Mouse (Mus musculus) spleen, adult 2 months (tissue): ENCODE results near the gene Naif1. TPM values are rescaled to one million over a fixed set of nuclear protein-coding genes. Genes with fewer than 3 reads are reported as not detected.
"Not testable (repeated sequence)": the region's sequence is repeated elsewhere in the genome, so short reads cannot be mapped to it uniquely, and the experiment has no call there.

Experiments used
- DNase-seq, 2 experiments: peaks; one replicate each; pipeline versions ENCODE4 v3.0.0 to v3.0.0-alpha.2; 2012 to 2021; ENCODE audit warnings: low spot score in 2 of 2, low read depth in 1 of 2
- H3K27ac ChIP-seq: fragments of 200-500 bp; 2 replicates; pipeline ENCODE4 v1.5.1; 2012; ENCODE audit warnings: low read length, inconsistent platforms; ENCODE audit not compliant: insufficient read depth
- H3K27me3 ChIP-seq: fragments of 200-500 bp; 2 replicates; pipeline ENCODE4 v1.6.1; 2012; ENCODE audit warnings: mild to moderate bottlenecking, moderate library complexity, low read length, inconsistent platforms; ENCODE audit not compliant: control insufficient read depth, insufficient read depth
- H3K36me3 ChIP-seq: fragments of 200-500 bp; 2 replicates; pipeline ENCODE4 v1.6.1; 2012; ENCODE audit warnings: mild to moderate bottlenecking, low read length, inconsistent platforms; ENCODE audit not compliant: control insufficient read depth, insufficient read depth
- H3K4me1 ChIP-seq: fragments of 200-500 bp; 2 replicates; pipeline ENCODE4 v1.6.1; 2011; ENCODE audit warnings: inconsistent platforms; ENCODE audit not compliant: control insufficient read depth, insufficient read depth, insufficient read length
- H3K4me3 ChIP-seq: fragments of 200-500 bp; 2 replicates; pipeline ENCODE4 v1.5.1; 2011; ENCODE audit warnings: mild to moderate bottlenecking, inconsistent platforms; ENCODE audit not compliant: insufficient read depth, insufficient read length; ENCODE audit errors: extremely low read depth
- CTCF ChIP-seq: fragments of 200-500 bp; IDR thresholded peaks from 2 replicates; pipeline ENCODE4 v1.5.1; 2011; ENCODE audit warnings: mild to moderate bottlenecking, inconsistent platforms; ENCODE audit not compliant: insufficient read depth, insufficient read length, insufficient replicate concordance; ENCODE audit errors: extremely low read depth
- POLR2A ChIP-seq: fragments of 200-500 bp; IDR thresholded peaks from 2 replicates; pipeline ENCODE4 v1.6.1; 2011; ENCODE audit warnings: low read depth, low read length, inconsistent platforms
- WGBS: fragments of 180-500 bp; shearing (Covaris S2); methylation state at CpG from one replicate; pipeline ENCODE4 v1.1.7; 2018; 5-methylcytosine and 5-hydroxymethylcytosine counted together
- polyA plus RNA-seq: library from polyadenylated mRNA; depleted of rRNA; stranded (reverse); fragments of >200 nt; gene quantifications from 2 replicates; pipeline ENCODE4 v1.2.3, GENCODE M21; 2012

The Naif1 gene
- polyA plus RNA-seq, 1 experiment, result 4.3 TPM

DNA sequence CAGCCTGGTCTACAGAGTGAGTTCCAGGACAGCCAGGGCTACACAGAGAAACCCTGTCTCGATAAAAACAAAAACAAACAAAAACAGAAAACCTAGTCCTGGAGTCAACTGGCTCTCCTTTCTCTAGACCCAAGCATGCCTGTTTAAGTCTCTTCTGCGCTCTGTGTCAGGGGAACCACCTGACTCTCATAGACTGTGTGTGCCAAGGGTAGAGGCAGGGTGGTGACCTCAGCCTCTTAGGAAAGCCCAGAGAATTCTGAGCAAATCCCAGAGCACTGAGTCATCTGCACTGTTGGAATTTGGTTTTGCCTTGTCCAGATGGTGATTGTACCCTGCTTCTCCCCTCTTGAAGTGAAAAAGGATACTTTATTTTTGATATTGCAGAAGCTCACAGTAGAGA lies 8.0 kb downstream of the Naif1 start:
- TF ChIP-seq CTCF (no peak), POLR2A (no peak)
- no peak for DNase-seq
- H3K4me3 ChIP-seq, result no peak overlapping the region
- H3K36me3 ChIP-seq, result peaks cover 7% of the 10 kb centered on the region
- no peaks in the 10 kb centered on the region for H3K4me1 ChIP-seq
- no peaks in the 10 kb centered on the region for H3K27me3 ChIP-seq
- no peak overlapping the region for H3K27ac ChIP-seq
- WGBS, result 82% methylated on average over 2 of the region's 2 CpGs

DNA sequence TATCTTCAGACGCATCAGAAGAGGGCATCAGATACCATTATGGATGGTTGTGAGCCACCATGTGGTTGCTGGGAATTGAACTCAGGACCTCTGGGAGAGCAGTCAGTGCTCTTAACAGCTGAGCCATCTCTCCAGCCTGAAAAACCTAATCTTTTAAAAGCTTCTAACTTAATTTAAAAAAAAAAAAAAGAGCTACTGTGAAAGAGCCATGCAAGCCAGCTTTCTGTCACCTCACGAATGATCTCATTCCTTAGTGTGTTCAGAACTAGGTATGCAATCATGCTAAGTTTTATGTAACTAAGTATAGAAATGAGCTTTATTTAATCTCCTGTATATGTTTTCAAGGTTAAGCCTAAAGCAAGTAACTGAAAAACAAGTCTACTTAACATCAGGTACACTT lies 9.4 kb downstream of the Naif1 start:
- Histone ChIP-seq H3K27me3 (no peaks in the 10 kb centered on the region), H3K4me3 (no peak overlapping the region), H3K36me3 (peaks cover 7% of the 10 kb centered on the region), H3K27ac (no peak overlapping the region), H3K4me1 (no peaks in the 10 kb centered on the region; the same call in 1 of the 2 replicates)
- TF ChIP-seq CTCF (no peak), POLR2A (no peak)
- WGBS, result over 99% methylated on average over 2 of the region's 2 CpGs
- DNase-seq, result no peak

- Histone ChIP-seq H3K4me3 (no peak overlapping the region), H3K36me3 (no peaks in the 10 kb centered on the region), H3K27me3 (no peaks in the 10 kb centered on the region), H3K27ac (no peak overlapping the region), H3K4me1 (no peaks in the 10 kb centered on the region; the same call in 1 of the 2 replicates)
- DNase-seq, result no peak
- 80% methylated on average over 2 of the region's 2 CpGs for WGBS
- TF ChIP-seq POLR2A, result no peak
- no peak for TF ChIP-seq CTCF
Measured at GRCm38 (mm10) chr2:32463773-32464172, 13.5 kb downstream of the Naif1 start.

DNA sequence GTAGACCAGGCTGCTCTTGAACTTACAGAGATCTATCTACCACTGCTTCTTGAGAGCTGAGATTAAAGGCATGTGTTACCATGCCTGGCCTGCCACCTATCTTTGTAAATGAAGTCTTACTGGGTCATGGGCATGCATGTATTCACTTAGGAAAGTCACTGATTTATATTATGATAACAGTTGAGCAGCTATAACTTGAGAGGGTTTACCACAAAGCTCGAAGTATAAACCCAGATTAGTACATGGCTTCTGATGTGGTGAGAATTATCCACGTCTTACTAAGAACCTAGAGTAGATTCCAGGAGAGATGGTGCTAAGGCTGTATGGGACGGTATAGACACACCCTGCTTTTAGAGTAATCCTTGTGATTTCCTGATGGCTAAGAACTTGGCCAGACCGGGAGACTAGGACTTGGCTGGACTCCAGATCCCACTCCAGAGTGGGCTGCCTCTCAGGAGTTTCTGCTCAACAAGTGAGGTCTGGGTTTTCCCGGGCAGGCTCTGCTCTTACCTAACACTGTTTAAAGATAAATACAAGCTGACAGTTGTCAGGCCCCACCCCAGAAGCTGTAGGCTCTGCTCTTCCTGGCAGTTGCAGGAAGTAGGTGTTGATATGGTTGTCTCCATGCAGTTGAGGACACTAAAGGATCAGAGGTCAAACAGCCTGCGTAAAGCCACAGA lies 14.1 kb downstream of the Naif1 start:
- H3K36me3 ChIP-seq, result no peaks in the 10 kb centered on the region
- no peak overlapping the region for H3K27ac ChIP-seq
- H3K4me3 ChIP-seq, result no peak overlapping the region
- H3K4me1 ChIP-seq, result no peaks in the 10 kb centered on the region; the same call in 1 of the 2 replicates
- no peak for DNase-seq
- 59% methylated on average over 6 of the region's 6 CpGs for WGBS
- H3K27me3 ChIP-seq, result no peaks in the 10 kb centered on the region
- no peak for TF ChIP-seq CTCF
- no peak for TF ChIP-seq POLR2A

DNA sequence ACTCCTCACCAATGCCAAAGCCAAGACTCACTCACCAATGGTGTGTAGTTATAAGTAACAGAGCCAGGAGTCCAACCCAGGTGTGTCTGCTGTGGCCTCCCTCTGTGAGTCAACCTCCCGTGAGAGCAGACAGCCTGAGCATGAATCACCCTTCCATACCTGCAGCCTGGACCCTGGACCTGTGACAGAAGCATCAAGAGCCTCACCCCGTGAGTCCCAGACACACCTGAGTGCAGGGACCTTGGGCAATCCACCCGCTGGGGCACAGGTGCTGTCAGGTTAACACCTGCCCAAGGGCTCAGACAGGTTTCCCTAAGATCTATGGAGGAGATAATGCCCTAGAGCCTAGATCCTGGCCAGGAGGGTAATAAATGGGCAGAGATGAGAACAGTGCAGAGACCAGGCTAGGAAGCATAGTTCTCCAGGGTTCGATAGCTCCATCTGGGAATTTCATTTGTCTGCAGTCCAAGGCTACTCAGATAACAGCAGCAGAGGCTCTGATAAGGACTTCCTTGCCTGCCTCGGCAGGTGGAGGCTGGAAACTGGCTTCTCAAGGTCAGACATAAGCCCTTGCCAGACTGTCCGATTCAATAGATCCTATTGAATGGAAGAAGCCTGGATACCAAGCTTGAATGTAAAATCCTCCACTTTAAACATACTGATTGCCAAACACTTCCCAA lies 20.9 kb downstream of the Naif1 start:
- Histone ChIP-seq H3K4me3 (no peak overlapping the region), H3K27ac (no peak overlapping the region), H3K27me3 (no peaks in the 10 kb centered on the region), H3K4me1 (no peaks in the 10 kb centered on the region), H3K36me3 (no peaks in the 10 kb centered on the region)
- no peak for DNase-seq
- TF ChIP-seq POLR2A (no peak), CTCF (no peak)
- WGBS, result 83% methylated on average over 6 of the region's 6 CpGs

- Histone ChIP-seq H3K4me3 (no peak overlapping the region), H3K27ac (no peak overlapping the region), H3K4me1 (no peaks in the 10 kb centered on the region), H3K27me3 (no peaks in the 10 kb centered on the region), H3K36me3 (no peaks in the 10 kb centered on the region)
- TF ChIP-seq CTCF (peak; percentile 30; the same call in 1 of the 2 replicates), POLR2A (no peak)
- DNase-seq, result no peak
- WGBS, result 80% methylated on average over 6 of the region's 6 CpGs
Measured at GRCm38 (mm10) chr2:32471681-32472061, 21.4 kb downstream of the Naif1 start.

DNA sequence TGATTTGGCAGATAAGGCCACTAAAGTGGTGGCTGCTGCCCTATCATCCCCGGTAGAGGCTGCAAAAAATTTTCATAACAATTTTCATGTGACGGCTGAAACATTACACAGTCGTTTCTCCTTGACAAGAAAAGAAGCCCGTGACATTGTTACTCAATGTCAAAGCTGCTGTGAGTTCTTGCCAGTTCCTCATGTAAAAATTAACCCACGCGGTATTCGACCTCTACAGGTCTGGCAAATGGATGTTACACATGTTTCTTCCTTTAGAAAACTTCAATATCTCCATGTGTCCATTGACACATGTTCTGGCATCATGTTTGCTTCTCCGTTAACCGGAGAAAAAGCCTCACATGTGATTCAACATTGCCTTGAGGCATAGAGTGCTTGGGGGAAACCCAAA lies 25.1 kb downstream of the Naif1 start:
- H3K27me3 ChIP-seq, H3K27ac ChIP-seq, H3K36me3 ChIP-seq, H3K4me3 ChIP-seq, DNase-seq, H3K4me1 ChIP-seq: not testable (repeated sequence)
- WGBS, result 87% methylated on average over 5 of the region's 9 CpGs
